Mouse (Mus musculus): ENCODE measurements around the gene Vamp4. TPM values are rescaled to one million over a fixed set of nuclear protein-coding genes. Genes with fewer than 3 reads are reported as not detected.

Gene Vamp4
- total and polyA plus RNA-seq, 2 experiments from 2014 or later = 25.5 to 74.7 TPM

GRCm38 (mm10) chr1:162552956-162553355 is 17.4 kb upstream of the Vamp4 start:
- no peak for DNase-seq (ENCODE audit: low spot score)
- H3K4me2 ChIP-seq (ENCODE audit: low read depth, low read length, poor library complexity, severe bottlenecking) = no peak overlapping the region
- WGBS = 91% methylated on average over 9 of the region's 9 CpGs
- H3K4me1 ChIP-seq (ENCODE audit: insufficient read depth, low read length) = no peaks in the 10 kb centered on the region
- no peaks in the 10 kb centered on the region for H3K36me3 ChIP-seq (ENCODE audit: insufficient read depth, low read length)
- no peak overlapping the region for H3K4me3 ChIP-seq (ENCODE audit: low read depth, low read length)
- no peak for ATAC-seq (ENCODE audit: low FRiP score)
- TF ChIP-seq CTCF (IDR thresholded peaks at IDR 0.05) = no peak
- no peak overlapping the region for H3K27ac ChIP-seq (ENCODE audit: low read depth, low read length)
- no peak overlapping the region for H3K9ac ChIP-seq (replicated peaks; ENCODE audit: low read length, poor library complexity, severe bottlenecking)
- H3K9me3 ChIP-seq (ENCODE audit: low read length) = no peaks in the 10 kb centered on the region
- no peaks in the 10 kb centered on the region for H3K27me3 ChIP-seq (ENCODE audit: insufficient read depth, low read length)

- ATAC-seq (ENCODE audit: low FRiP score) (no peak), DNase-seq (ENCODE audit: low spot score) (no peak)
- Histone ChIP-seq H3K27me3 (ENCODE audit: insufficient read depth, low read length) (no peaks in the 10 kb centered on the region), H3K27ac (ENCODE audit: low read depth, low read length) (no peak overlapping the region), H3K36me3 (ENCODE audit: insufficient read depth, low read length) (no peaks in the 10 kb centered on the region), H3K4me2 (ENCODE audit: low read depth, low read length, poor library complexity, severe bottlenecking) (no peak overlapping the region), H3K9me3 (ENCODE audit: low read length) (no peaks in the 10 kb centered on the region), H3K4me1 (ENCODE audit: insufficient read depth, low read length) (no peaks in the 10 kb centered on the region), H3K9ac (replicated peaks; ENCODE audit: low read length, poor library complexity, severe bottlenecking) (no peak overlapping the region), H3K4me3 (ENCODE audit: low read depth, low read length) (no peak overlapping the region)
- no peak for TF ChIP-seq CTCF (IDR thresholded peaks at IDR 0.05)
- 75% methylated on average over 3 of the region's 3 CpGs for WGBS
Measured at GRCm38 (mm10) chr1:162554193-162554592, 16.1 kb upstream of the Vamp4 start.

- Histone ChIP-seq H3K9me3 (ENCODE audit: low read length) (no peaks in the 10 kb centered on the region), H3K4me2 (ENCODE audit: low read depth, low read length, poor library complexity, severe bottlenecking) (no peak overlapping the region), H3K27me3 (ENCODE audit: insufficient read depth, low read length) (no peaks in the 10 kb centered on the region), H3K36me3 (ENCODE audit: insufficient read depth, low read length) (no peaks in the 10 kb centered on the region), H3K27ac (ENCODE audit: low read depth, low read length) (no peak overlapping the region), H3K9ac (replicated peaks; ENCODE audit: low read length, poor library complexity, severe bottlenecking) (no peak overlapping the region), H3K4me1 (ENCODE audit: insufficient read depth, low read length) (no peaks in the 10 kb centered on the region), H3K4me3 (ENCODE audit: low read depth, low read length) (no peak overlapping the region)
- 78% methylated on average over 1 of the region's 1 CpGs for WGBS
- DNase-seq (ENCODE audit: low spot score) (no peak), ATAC-seq (ENCODE audit: low FRiP score) (no peak)
- TF ChIP-seq CTCF (IDR thresholded peaks at IDR 0.05) = no peak
Measured at GRCm38 (mm10) chr1:162563236-162563635, 7.1 kb upstream of the Vamp4 start.

- Histone ChIP-seq H3K9ac (replicated peaks; ENCODE audit: low read length, poor library complexity, severe bottlenecking) (no peak overlapping the region), H3K36me3 (ENCODE audit: insufficient read depth, low read length) (no peaks in the 10 kb centered on the region), H3K9me3 (ENCODE audit: low read length) (no peaks in the 10 kb centered on the region), H3K4me2 (ENCODE audit: low read depth, low read length, poor library complexity, severe bottlenecking) (no peak overlapping the region), H3K4me1 (ENCODE audit: insufficient read depth, low read length) (0 out of 2 replicates have a peak, but pooled peaks cover 2% of the 10 kb centered on the region), H3K4me3 (ENCODE audit: low read depth, low read length) (no peak overlapping the region), H3K27ac (ENCODE audit: low read depth, low read length) (no peak overlapping the region), H3K27me3 (ENCODE audit: insufficient read depth, low read length) (no peaks in the 10 kb centered on the region)
- no peak for DNase-seq (ENCODE audit: low spot score)
- no peak for ATAC-seq (ENCODE audit: low FRiP score)
- 54% methylated on average over 3 of the region's 3 CpGs for WGBS
- no peak for TF ChIP-seq CTCF (IDR thresholded peaks at IDR 0.05)
Measured at GRCm38 (mm10) chr1:162564992-162565391, 5.3 kb upstream of the Vamp4 start.

GRCm38 (mm10) chr1:162567351-162567750 is 3.0 kb upstream of the Vamp4 start:
- Histone ChIP-seq H3K4me1 (ENCODE audit: insufficient read depth, low read length) (0 out of 2 replicates have a peak, but pooled peaks cover 2% of the 10 kb centered on the region), H3K36me3 (ENCODE audit: insufficient read depth, low read length) (no peaks in the 10 kb centered on the region), H3K27me3 (ENCODE audit: insufficient read depth, low read length) (no peaks in the 10 kb centered on the region), H3K4me2 (ENCODE audit: low read depth, low read length, poor library complexity, severe bottlenecking) (no peak overlapping the region), H3K27ac (ENCODE audit: low read depth, low read length) (no peak overlapping the region), H3K9me3 (ENCODE audit: low read length) (no peaks in the 10 kb centered on the region), H3K4me3 (ENCODE audit: low read depth, low read length) (no peak overlapping the region), H3K9ac (replicated peaks; ENCODE audit: low read length, poor library complexity, severe bottlenecking) (no peak overlapping the region)
- DNase-seq (ENCODE audit: low spot score) = no peak
- ATAC-seq (ENCODE audit: low FRiP score) = no peak
- 56% methylated on average over 3 of the region's 3 CpGs for WGBS
- TF ChIP-seq CTCF (IDR thresholded peaks at IDR 0.05) = no peak

GRCm38 (mm10) chr1:162570931-162571601 is 751 bp downstream of the Vamp4 start:
- DNase-seq (ENCODE audit: low spot score) (peak; percentile 66), ATAC-seq (ENCODE audit: low FRiP score) (0 out of 2 replicates have a peak, but pooled peaks have one; percentile 10)
- peak overlapping the region; percentile 90 for H3K4me3 ChIP-seq (ENCODE audit: low read depth, low read length)
- H3K9ac ChIP-seq (replicated peaks; ENCODE audit: low read length, poor library complexity, severe bottlenecking) = peak overlapping the region; percentile 96
- 0 out of 2 replicates have a peak, but pooled peaks cover 2% of the 10 kb centered on the region for H3K4me1 ChIP-seq (ENCODE audit: insufficient read depth, low read length)
- H3K36me3 ChIP-seq (ENCODE audit: insufficient read depth, low read length) = peaks cover 4% of the 10 kb centered on the region; the same call in 1 of the 2 replicates
- no peaks in the 10 kb centered on the region for H3K27me3 ChIP-seq (ENCODE audit: insufficient read depth, low read length)
- peak overlapping the region; percentile 59 for H3K4me2 ChIP-seq (ENCODE audit: low read depth, low read length, poor library complexity, severe bottlenecking)
- WGBS = under 1% methylated on average over 45 of the region's 46 CpGs
- TF ChIP-seq CTCF (IDR thresholded peaks at IDR 0.05) = no peak
- no peaks in the 10 kb centered on the region for H3K9me3 ChIP-seq (ENCODE audit: low read length)
- H3K27ac ChIP-seq (ENCODE audit: low read depth, low read length) = peak overlapping the region; percentile 89

Measured in midbrain, postnatal 0 days (tissue).